Mouse (Mus musculus) B cell, adult (primary cell): Measurements from ENCODE around the gene Il16. TPM values are rescaled to one million over a fixed set of nuclear protein-coding genes. Genes with fewer than 3 reads are reported as not detected.

Experiments used
- total RNA-seq: library from RNA; stranded (reverse); gene quantifications from 4 replicates; pipeline ENCODE4 v1.2.4, GENCODE M21; 2023; ENCODE audit not compliant: inconsistent age

Il16 gene
- 203 to 212 TPM (median 208 TPM) in 4 replicates for total RNA-seq

DNA sequence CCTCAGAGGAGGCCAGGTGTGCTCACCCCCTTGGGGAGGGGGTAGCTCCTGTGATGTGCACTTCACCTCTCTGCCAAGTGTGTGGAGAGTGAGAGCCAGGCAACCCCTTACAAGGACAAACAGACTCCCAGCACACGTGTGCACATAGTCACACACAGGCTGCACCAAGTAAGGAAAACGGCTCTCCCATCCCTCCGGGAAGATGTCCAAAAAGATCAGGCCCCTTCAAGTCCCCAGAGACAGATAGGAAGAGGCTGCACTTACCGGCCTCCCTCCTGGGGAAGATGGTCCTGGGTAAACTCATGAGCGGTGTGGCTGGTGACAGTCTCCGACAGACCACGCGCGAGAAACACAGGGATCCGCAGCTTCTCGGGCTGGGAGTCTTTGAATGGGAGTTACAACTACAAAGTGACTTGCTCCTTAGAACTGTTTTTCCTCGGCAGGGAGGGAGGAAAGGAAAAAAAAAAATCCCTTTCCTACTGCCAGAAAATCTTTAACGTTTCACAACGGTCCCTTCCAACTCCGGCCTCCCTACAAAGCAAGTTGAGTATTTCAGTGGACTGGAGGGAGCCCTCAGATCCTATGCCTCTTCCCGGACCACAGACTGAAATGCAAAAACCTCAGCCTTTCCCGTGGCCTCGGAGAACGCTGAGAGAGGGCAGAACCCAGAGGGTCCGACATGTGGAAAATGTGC is at the start of gene Il16:
Il16 (minus strand) TSS at position 314 of the 694 bp plus-strand sequence.

DNA sequence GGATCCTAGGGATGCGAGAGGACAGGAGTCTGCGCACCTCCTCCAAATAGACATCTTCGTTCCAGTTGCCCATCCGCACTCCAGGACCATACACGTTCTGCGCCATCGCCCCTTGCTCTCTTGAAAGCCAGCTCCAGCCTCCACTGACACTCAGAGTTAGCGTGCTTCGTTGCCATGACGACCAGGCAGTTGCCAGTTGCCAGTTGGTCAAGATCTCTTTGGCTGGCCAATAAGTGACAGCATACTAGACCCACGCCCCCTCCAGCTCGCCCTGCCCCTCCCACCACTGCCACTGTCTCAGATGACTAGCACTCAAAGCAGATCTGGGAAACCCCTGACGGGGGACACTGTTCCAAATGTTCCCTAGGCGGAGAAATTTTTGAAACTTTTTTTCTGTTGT is 49.2 kb upstream of the Il16 start, which contains the start of gene Cfap161:
Cfap161 (minus strand) TSS at position 176 of the 400 bp plus-strand sequence.

DNA sequence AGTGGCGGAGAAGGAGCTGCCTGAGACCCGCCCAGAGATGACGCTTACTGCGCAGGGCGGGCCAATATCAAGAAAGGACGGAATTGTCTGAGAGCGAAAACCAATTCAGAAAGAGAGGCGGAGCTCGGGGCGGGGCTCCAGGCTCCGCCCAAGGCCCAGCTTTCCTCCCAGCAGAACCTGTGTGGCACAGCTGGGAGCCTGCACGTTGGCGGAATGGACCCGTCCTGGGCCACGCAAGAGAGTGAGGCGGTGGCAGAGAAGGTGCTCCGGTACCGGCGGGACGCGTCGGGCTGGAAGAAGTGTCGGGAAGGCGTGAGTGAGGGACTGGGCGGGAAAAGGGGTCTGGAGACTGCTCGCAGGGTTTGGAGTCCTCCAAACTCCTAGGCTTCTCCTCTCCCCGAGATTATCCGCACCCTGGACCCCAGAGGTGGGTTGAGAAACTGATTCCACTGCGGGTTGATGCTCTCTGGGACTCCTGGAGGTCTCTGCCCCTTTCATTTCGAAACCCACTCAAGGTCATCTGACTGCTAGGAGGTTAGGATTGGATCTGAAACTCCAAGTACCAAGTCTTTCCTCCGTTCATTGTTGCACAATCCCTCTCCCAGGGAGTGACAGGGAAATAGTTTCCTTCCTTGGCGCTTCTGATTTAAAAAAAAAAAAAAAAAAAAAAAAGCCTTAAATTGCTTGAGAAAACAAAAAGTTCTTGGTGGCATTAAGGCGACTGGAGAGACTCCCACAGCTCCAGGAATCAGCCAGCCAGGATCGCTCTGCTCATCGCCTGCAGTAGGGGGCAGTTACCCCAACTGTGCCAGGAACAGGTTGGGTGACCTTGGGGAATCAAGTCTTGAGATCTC is 113.5 kb downstream of the Il16 start, which contains the start of gene Stard5:
Stard5 (plus strand) TSS at position 132 of the 854 bp plus-strand sequence.

Other genes starting within 250 kb of the Il16 start
- gene Tmc3, start 160.8 kb downstream of the Il16 start, total RNA-seq, result 0.10 to 0.21 TPM in 2 of 4 replicates, not detected in the others
- gene Stard5, start 113.8 kb downstream of the Il16 start, total RNA-seq, result 38.9 to 43.2 TPM (median 41.4 TPM) in 4 replicates
- gene Cfap161, start 49.2 kb upstream of the Il16 start, total RNA-seq, result not detected in 4 replicates
- 16.9 to 20.1 TPM (median 17.2 TPM) in 4 replicates for gene Tlnrd1, start 138.6 kb upstream of the Il16 start, total RNA-seq
- gene Mesd, start 138.7 kb upstream of the Il16 start, total RNA-seq, result 18.5 to 30.9 TPM (median 24.0 TPM) in 4 replicates